Mouse (Mus musculus): Measurements from ENCODE around the gene Nxpe4. TPM values are rescaled to one million over a fixed set of nuclear protein-coding genes. Genes with fewer than 3 reads are reported as not detected.
"Not testable (repeated sequence)": the region's sequence is repeated elsewhere in the genome, so short reads cannot be mapped to it uniquely, and the experiment has no call there.

The Nxpe4 gene
- total and polyA plus RNA-seq, 2 experiments from 2014 or later = 5.9 to 9.5 TPM

- H3K4me1 ChIP-seq (ENCODE audit: control insufficient read depth, insufficient read depth) = no peaks in the 10 kb centered on the region
- H3K9me3 ChIP-seq (replicated peaks; ENCODE audit: control insufficient read depth, low read length) = no peaks in the 10 kb centered on the region
- no peaks in the 10 kb centered on the region for H3K36me3 ChIP-seq (replicated peaks; ENCODE audit: control insufficient read depth, insufficient read depth, low read length)
- TF ChIP-seq CTCF (IDR thresholded peaks at IDR 0.05; ENCODE audit: low read depth) = no peak
- no peak for TF ChIP-seq EP300 (IDR thresholded peaks at IDR 0.05; ENCODE audit: low read depth)
- no peak overlapping the region for H3K4me2 ChIP-seq (ENCODE audit: low read depth, low read length)
- H3K27ac ChIP-seq (ENCODE audit: low read depth) = no peak overlapping the region
- DNase-seq (ENCODE audit: low spot score) (no peak), ATAC-seq (ENCODE audit: insufficient read depth, low read depth) (no peak)
- H3K4me3 ChIP-seq (ENCODE audit: low read depth, low read length) = no peak overlapping the region
- no peak overlapping the region for H3K9ac ChIP-seq (replicated peaks; ENCODE audit: low read depth, low read length)
- WGBS = 77% methylated on average over 1 of the region's 1 CpGs
- H3K27me3 ChIP-seq (ENCODE audit: control insufficient read depth, insufficient read depth, low read length) = no peaks in the 10 kb centered on the region
These were observed 128.5 kb downstream of the Nxpe4 start for GRCm38 (mm10) chr9:48290281-48290680.

GRCm38 (mm10) chr9:48294754-48295153 lies 132.9 kb downstream of the Nxpe4 start:
- DNase-seq (ENCODE audit: low spot score) = no peak
- no peak overlapping the region for H3K9ac ChIP-seq (replicated peaks; ENCODE audit: low read depth, low read length)
- H3K9me3 ChIP-seq (replicated peaks; ENCODE audit: control insufficient read depth, low read length) = no peaks in the 10 kb centered on the region
- no peaks in the 10 kb centered on the region for H3K27me3 ChIP-seq (ENCODE audit: control insufficient read depth, insufficient read depth, low read length)
- no peaks in the 10 kb centered on the region for H3K4me1 ChIP-seq (ENCODE audit: control insufficient read depth, insufficient read depth)
- TF ChIP-seq CTCF (IDR thresholded peaks at IDR 0.05; ENCODE audit: low read depth) = no peak
- TF ChIP-seq EP300 (IDR thresholded peaks at IDR 0.05; ENCODE audit: low read depth) = no peak
- no peak for ATAC-seq (ENCODE audit: insufficient read depth, low read depth)
- H3K27ac ChIP-seq (ENCODE audit: low read depth) = no peak overlapping the region
- no peaks in the 10 kb centered on the region for H3K36me3 ChIP-seq (replicated peaks; ENCODE audit: control insufficient read depth, insufficient read depth, low read length)
- 46% methylated on average over 2 of the region's 2 CpGs for WGBS
- H3K4me2 ChIP-seq (ENCODE audit: low read depth, low read length) = no peak overlapping the region
- no peak overlapping the region for H3K4me3 ChIP-seq (ENCODE audit: low read depth, low read length)

- Histone ChIP-seq H3K4me3 (ENCODE audit: low read depth, low read length) (no peak overlapping the region), H3K27ac (ENCODE audit: low read depth) (no peak overlapping the region), H3K4me2 (ENCODE audit: low read depth, low read length) (no peak overlapping the region), H3K27me3 (ENCODE audit: control insufficient read depth, insufficient read depth, low read length) (no peaks in the 10 kb centered on the region), H3K9ac (replicated peaks; ENCODE audit: low read depth, low read length) (no peak overlapping the region), H3K36me3 (replicated peaks; ENCODE audit: control insufficient read depth, insufficient read depth, low read length) (no peaks in the 10 kb centered on the region), H3K9me3 (replicated peaks; ENCODE audit: control insufficient read depth, low read length) (no peaks in the 10 kb centered on the region), H3K4me1 (ENCODE audit: control insufficient read depth, insufficient read depth) (no peaks in the 10 kb centered on the region)
- TF ChIP-seq EP300 (IDR thresholded peaks at IDR 0.05; ENCODE audit: low read depth) (no peak), CTCF (IDR thresholded peaks at IDR 0.05; ENCODE audit: low read depth) (no peak)
- ATAC-seq (ENCODE audit: insufficient read depth, low read depth) (no peak), DNase-seq (ENCODE audit: low spot score) (no peak)
- 78% methylated on average over 7 of the region's 7 CpGs for whole genome bisulfite sequencing
These were observed 137.2 kb downstream of the Nxpe4 start for GRCm38 (mm10) chr9:48298983-48299382.

- peak; percentile 60; the same call in 1 of the 2 replicates for ATAC-seq (ENCODE audit: insufficient read depth, low read depth)
- 44% methylated on average over 5 of the region's 5 CpGs for whole genome bisulfite sequencing
- TF ChIP-seq EP300 (IDR thresholded peaks at IDR 0.05; ENCODE audit: low read depth) = peak; percentile 66; the same call in 1 of the 2 replicates
- not testable (repeated sequence) for H3K4me3 ChIP-seq (ENCODE audit: low read depth, low read length); H3K9ac ChIP-seq (replicated peaks; ENCODE audit: low read depth, low read length); H3K9me3 ChIP-seq (replicated peaks; ENCODE audit: control insufficient read depth, low read length); H3K27me3 ChIP-seq (ENCODE audit: control insufficient read depth, insufficient read depth, low read length); DNase-seq (ENCODE audit: low spot score); H3K4me2 ChIP-seq (ENCODE audit: low read depth, low read length); H3K36me3 ChIP-seq (replicated peaks; ENCODE audit: control insufficient read depth, insufficient read depth, low read length); H3K4me1 ChIP-seq (ENCODE audit: control insufficient read depth, insufficient read depth)
- peak overlapping the region; percentile 33; the same call in 1 of the 2 replicates for H3K27ac ChIP-seq (ENCODE audit: low read depth)
These were observed 141.7 kb downstream of the Nxpe4 start for GRCm38 (mm10) chr9:48303564-48303963.

- DNase-seq (ENCODE audit: low spot score) = no peak
- no peaks in the 10 kb centered on the region for H3K4me1 ChIP-seq (ENCODE audit: control insufficient read depth, insufficient read depth)
- H3K27ac ChIP-seq (ENCODE audit: low read depth) = no peak overlapping the region
- H3K9me3 ChIP-seq (replicated peaks; ENCODE audit: control insufficient read depth, low read length) = no peaks in the 10 kb centered on the region
- H3K36me3 ChIP-seq (replicated peaks; ENCODE audit: control insufficient read depth, insufficient read depth, low read length) = no peaks in the 10 kb centered on the region
- TF ChIP-seq CTCF (IDR thresholded peaks at IDR 0.05; ENCODE audit: low read depth) (no peak), EP300 (IDR thresholded peaks at IDR 0.05; ENCODE audit: low read depth) (no peak)
- no peak overlapping the region for H3K4me3 ChIP-seq (ENCODE audit: low read depth, low read length)
- H3K27me3 ChIP-seq (ENCODE audit: control insufficient read depth, insufficient read depth, low read length) = no peaks in the 10 kb centered on the region
- WGBS = 84% methylated on average over 5 of the region's 5 CpGs
- ATAC-seq (ENCODE audit: insufficient read depth, low read depth) = no peak
- H3K4me2 ChIP-seq (ENCODE audit: low read depth, low read length) = no peak overlapping the region
- H3K9ac ChIP-seq (replicated peaks; ENCODE audit: low read depth, low read length) = no peak overlapping the region
These were observed 149.4 kb downstream of the Nxpe4 start for GRCm38 (mm10) chr9:48311241-48311640.

- Histone ChIP-seq H3K4me2 (ENCODE audit: low read depth, low read length) (peak overlapping the region; percentile 7; the same call in 1 of the 2 replicates), H3K27me3 (ENCODE audit: control insufficient read depth, insufficient read depth, low read length) (no peaks in the 10 kb centered on the region), H3K36me3 (replicated peaks; ENCODE audit: control insufficient read depth, insufficient read depth, low read length) (no peaks in the 10 kb centered on the region), H3K9me3 (replicated peaks; ENCODE audit: control insufficient read depth, low read length) (no peaks in the 10 kb centered on the region), H3K4me1 (ENCODE audit: control insufficient read depth, insufficient read depth) (no peaks in the 10 kb centered on the region), H3K9ac (replicated peaks; ENCODE audit: low read depth, low read length) (no peak overlapping the region), H3K27ac (ENCODE audit: low read depth) (peak overlapping the region; percentile 81), H3K4me3 (ENCODE audit: low read depth, low read length) (peak overlapping the region; percentile 12; the same call in 1 of the 2 replicates)
- peak; percentile 54 for DNase-seq (ENCODE audit: low spot score)
- ATAC-seq (ENCODE audit: insufficient read depth, low read depth) = peak; percentile 69
- WGBS = 41% methylated on average over 3 of the region's 3 CpGs
- TF ChIP-seq CTCF (IDR thresholded peaks at IDR 0.05; ENCODE audit: low read depth) (no peak), EP300 (IDR thresholded peaks at IDR 0.05; ENCODE audit: low read depth) (no peak)
These were observed 152.4 kb downstream of the Nxpe4 start for GRCm38 (mm10) chr9:48314194-48314593.
